Mouse (Mus musculus): ENCODE measurements around the gene Jak3.

- no peak for TF ChIP-seq POLR2A (IDR thresholded peaks at IDR 0.05; ENCODE audit: insufficient read length, low read depth)
- no peak for TF ChIP-seq MAX (IDR thresholded peaks at IDR 0.05; ENCODE audit: low read depth)
- TF ChIP-seq MYOG (IDR thresholded peaks at IDR 0.05; ENCODE audit: control insufficient read depth in 1 of 3, insufficient read depth in 1 of 3, insufficient read length in 2 of 3, low read depth in 2 of 3) = no peak
- no peak for TF ChIP-seq MYOD1 (IDR thresholded peaks at IDR 0.05; ENCODE audit: control insufficient read depth in 1 of 3, insufficient read length in 2 of 3, low read depth in 2 of 3)
- TF ChIP-seq TCF12 (IDR thresholded peaks at IDR 0.05; ENCODE audit: insufficient read depth, poor library complexity, severe bottlenecking) = no peak
- no peak for TF ChIP-seq CEBPB (IDR thresholded peaks at IDR 0.05; ENCODE audit: insufficient read depth, poor library complexity, severe bottlenecking)
- TF ChIP-seq USF1 (IDR thresholded peaks at IDR 0.05; ENCODE audit: low read depth) = no peak
Observed at GRCm38 (mm10) chr8:71707874-71708273, 31.8 kb downstream of the Jak3 start.

Data from myocyte (in vitro differentiated cells).